Mouse (Mus musculus) gonadal fat pad, adult 2 months (tissue): ENCODE results near the gene Fancf. TPM values are rescaled to one million over a fixed set of nuclear protein-coding genes. Genes with fewer than 3 reads are reported as not detected.

Experiments used
- DNase-seq: peaks from one replicate; pipeline ENCODE4 v3.0.0-alpha.2; 2012; ENCODE audit warnings: low read depth
- polyA plus RNA-seq: library from polyadenylated mRNA; depleted of rRNA; stranded (reverse); fragments of >200 nt; gene quantifications from 2 replicates; pipeline ENCODE4 v1.2.3, GENCODE M21; 2012; rRNA removed

Fancf gene
- polyA plus RNA-seq, result 4.2 and 4.3 TPM in 2 replicates

DNA sequence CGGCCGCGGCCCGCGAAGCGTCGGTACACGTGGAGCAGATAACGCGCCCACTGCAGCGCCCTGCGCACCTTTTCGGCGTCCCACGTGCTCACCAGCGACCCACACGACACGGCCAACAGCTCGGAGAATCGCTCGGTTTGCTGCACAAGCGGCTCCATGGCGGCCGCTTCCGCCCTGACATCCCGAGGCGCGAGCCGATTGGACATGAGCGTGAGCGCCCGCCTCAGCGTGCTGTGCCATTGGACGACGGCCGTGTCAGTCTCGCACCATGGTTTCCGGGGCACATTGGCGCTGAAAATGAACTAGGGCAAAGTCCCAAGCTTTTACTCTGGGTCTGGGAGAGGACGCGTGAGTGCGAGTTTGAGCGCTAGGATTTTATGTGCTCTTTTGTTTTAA, at the start of gene Fancf:
Fancf (minus strand) TSS at position 171 of the 396 bp plus-strand sequence.
- peak; percentile 34 for DNase-seq

DNA sequence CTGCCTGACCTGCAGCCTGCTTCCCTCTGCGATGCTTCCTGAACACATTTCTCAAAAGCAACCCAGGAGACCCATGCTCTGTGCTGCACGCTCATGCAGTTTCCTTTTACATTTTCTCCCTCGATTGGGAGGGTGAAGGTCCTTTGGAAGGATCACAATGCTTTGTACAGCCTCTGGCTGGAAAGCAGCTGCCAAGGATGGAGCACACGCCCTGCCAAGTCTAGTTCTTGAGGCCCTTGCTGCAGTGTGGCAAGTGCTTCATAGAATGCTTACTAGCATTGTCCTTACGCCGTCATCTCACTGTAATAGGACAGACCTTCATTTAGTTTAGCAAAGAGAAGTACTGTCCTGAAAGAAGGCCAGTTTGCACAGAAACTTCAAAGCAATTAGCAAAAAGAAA, 37.0 kb upstream of the Fancf start:
- DNase-seq, result no peak

DNA sequence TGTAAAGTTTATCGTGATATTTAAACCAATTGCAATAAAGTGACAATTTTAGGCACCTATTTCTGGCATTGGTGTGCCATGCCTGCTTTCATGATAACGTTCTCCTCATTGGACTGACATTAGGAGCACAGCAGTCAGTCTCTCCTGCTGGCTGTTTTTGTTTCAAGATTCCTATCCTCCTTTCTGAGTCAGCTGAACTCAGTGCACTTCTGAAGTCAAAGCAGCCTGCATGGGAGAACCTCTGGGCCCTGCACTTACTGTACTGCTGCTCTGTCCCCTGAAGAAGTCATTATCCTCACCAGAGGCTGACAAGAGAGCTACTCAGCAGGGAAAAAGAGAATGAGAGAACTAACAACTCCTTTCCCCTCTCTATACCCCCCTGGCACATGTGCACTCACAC, 32.9 kb upstream of the Fancf start:
- DNase-seq, result no peak

DNA sequence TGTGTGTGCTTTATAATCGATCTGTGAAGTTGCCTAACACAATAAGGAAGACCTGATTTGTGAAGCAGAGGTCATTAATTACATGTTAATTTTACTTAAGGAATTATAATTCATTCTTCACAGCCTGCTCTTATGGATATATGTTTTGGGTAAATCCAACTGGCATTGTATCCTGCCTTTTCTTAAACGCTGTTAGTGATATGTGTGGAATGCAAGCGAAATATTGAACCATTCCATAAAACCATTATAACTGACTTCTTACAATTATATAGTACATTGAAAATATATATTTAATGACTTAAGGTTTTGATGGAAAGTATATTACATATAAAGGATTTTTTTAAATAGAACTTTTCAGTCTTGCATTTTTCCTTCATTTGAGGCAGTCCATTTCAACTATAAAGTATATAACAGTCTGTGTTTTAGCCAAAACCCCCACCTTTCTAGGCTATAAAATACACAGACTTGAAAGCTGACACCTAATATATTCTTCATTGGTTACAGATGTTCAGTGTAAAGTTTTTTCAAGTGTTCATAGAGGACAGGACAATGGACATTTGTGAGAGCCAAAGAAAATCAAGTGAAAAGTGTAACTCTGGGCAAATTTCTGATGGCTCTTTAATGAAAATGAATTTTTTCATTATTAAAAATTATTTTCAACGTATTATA, 32.2 kb upstream of the Fancf start:
- DNase-seq, result no peak

DNA sequence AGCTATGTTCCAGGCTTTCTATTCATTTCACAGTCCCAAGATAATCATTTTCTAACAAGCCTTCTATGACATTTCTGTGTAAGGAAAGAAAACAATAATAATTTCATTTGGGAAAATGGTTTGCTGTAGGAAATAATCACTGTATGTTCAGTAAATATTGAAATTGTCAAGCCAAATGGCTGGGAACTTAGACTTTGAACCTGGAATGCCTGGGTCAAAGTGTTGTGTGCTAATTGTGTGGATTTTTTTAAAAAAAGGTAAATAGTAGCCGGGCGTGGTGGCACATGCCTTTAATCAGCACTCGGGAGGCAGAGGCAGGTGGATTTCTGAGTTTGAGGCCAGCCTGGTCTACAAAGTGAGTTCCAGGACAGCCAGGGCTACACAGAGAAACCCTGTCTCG, 30.9 kb upstream of the Fancf start:
- DNase-seq, result no peak

DNA sequence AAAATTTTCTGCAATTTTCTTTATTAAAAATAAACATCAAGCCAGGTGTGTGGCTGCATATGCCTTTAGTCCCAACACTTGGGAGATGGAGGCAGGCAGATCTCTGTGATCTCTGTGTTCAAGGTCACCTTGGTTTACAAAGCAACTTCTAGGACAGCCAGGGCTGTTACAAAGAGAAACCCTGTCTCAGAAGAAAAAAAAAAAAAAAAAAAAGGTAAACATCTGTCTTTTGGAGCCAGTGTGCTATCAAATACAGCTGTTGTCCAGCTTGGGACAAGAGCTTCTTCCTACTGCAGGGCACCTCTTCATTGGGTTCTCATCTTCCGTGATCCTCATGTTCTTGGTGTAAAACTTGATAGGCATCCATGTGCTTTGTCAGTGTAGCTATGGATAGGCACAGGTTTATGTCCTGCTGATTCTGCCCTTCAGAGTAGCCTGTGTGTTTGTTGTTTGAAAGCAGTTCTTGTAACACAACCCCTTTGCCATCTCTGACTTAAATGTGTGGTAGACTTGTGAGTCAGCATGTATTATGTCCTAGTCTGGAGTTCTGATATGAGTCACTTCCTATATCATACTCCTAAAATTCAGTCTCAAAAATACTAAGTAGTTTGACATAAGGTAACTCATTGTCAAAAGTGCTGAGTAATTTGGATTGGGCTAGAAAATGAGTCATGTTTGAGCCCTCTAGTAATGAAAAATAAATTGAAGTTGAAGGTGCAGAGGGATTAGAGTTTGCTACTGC, 30.3 kb upstream of the Fancf start:
- DNase-seq, result no peak

DNA sequence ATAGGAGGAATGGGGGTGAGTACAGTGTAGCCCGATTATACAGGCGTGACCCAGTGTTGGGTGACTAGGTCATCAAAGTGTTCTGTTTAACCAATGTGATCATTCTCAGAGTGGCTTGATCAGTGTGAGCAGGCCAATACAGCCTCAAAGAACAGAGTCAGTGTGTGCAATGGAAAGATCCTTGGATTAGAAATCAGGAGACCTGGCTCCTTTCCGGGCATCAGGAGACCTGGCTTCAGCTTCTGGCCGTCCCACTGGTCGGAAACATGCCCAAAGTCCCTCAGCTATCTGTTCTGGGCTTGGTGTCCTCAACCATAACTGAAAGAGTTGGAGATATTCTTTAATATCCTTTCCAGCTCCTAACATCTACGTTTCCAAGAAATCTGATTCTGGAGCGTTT, 27.5 kb upstream of the Fancf start:
- DNase-seq, result no peak

DNA sequence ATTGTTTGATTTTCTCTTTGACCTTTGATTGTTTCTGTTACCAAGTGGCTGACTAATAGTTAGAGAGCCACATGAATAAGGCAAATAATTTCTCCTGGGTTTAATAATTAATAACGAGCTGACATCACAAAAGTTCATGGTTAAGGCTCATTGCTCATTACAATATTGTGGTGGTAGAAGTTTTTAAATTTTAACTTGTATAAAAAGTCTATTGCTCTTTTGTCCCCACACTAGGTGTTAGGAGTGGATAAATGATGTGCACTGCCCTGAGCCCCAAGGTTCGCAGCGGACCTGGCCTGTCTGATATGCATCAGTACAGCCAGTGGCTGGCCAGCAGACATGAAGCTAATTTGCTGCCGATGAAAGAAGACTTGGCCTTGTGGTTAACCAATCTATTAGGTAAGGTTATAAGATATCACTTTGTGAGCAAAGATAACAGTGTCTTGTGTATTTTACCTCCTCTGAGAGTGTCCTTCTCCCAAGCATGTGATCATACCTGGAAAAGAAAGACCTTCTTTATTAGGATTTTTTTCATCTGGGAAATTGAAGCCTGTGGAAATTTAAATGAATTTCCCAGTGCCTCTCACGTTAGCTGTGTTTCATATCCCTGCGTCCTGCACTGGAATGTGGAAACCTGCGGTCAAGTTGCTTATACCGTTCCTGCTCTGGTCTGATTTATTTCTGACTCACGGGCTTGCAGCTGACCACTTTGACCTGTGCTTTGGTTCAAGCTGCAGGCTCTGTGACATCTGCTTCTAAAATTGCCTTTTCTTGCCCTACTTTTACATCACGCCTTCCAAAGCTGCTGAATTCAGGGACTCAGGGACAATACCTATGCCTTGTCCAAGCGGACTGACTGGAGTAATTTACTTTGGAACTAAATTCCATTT, 25.9 kb upstream of the Fancf start:
- DNase-seq, result no peak

DNA sequence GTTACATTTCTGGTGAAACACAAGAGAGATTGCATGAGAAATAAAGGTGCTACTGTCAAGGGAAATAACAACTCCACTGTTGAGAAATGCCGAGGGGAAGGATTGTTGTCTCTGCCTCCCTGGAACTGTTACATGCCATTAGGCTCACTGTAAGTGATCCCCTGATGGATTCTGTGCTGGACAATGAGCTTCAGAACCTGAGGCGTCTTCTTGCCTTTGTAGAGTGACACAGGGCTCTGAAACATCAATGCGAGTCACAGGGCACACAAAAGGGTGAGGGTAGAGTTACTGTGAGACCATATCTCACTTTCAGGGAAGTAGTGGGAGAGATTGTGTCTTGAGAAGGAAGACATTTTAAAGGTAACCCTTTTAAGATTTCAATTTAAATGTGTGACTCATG, 23.3 kb upstream of the Fancf start:
- DNase-seq, result no peak

DNA sequence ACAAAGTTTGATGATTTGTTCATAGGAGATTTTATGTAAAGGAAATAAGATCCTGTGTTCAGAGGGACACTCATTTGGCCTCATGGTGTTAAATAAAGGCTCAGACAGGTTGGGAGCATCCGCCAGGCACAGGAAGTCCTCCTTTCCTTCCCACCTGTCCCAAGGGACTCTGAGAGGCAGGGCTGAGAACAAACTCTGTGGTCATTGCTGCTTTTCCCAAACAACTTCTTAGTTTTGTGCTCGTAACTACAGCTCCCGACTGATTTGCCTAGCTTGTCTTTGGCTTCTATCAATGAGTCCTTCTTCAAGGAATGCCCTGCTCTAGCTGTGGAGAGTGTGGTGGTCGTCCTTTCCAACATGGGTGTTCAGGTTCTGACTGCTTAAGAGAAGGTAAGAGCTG, 18.1 kb upstream of the Fancf start:
- DNase-seq, result no peak

DNA sequence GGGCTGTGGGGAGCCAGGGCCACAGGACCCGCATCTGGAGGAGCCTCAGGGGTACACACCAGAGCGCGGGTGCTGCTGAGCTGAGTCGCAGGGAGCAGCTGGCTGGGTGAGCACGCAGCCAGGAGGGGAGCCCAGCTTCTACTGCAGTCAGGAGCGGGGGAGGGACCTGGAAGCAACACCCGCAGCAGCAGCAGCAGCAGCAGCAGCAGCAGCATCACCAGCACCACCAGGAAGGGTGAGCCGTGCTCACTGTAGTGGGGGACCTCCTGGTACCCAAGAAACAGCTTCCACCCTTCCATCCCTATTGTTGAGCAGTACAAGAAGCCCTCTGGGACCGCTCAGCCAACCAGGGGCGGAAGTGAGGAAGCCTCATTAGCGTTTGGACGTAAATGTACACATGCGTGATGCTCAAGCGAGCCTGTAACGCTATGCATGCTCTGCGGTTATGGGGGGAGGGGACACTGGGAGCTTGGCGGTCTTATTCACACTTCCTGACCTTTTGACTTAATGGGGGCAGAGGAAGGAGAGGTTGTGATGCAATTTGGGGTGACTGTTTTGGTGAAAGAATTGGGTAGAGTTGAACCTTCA, 17.2 kb upstream of the Fancf start:
- no peak for DNase-seq

DNA sequence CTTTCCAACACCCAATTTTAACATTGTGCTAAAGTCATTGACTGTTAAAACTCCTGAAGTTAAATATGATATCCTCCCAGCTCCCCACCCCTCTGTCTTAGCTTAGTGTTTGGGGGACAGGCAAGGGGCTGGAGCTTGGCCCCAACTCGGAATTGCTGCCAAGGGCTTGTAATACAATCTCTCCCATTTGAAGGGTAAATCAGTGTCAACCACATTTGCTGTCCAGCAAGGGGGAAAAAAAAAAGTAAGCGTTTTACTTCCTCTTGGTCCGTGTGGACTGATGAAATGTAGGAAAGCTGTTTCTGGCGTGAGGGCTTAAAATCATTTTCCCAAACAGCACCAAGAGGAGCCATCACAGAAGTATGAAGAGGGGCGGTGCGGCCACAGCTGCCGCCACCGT, 16.7 kb upstream of the Fancf start:
- no peak for DNase-seq

DNA sequence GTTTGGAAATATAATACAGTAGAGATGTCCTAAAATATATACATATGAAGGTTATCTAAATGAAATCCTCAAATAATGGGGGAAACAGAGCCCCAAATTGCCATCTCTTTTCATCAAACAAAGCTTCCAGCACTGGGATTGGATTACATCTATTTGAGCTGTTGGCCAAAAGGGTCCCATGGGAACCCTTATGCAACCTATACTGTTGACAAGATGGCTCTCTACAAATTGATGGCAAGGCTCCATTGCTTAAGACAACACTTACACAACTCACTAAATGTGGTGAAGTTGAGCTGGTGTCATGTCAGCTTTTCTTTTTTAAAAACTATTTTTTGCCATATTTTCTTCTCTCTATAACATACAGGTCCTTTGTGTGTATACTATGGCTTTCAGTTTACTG, 14.2 kb upstream of the Fancf start:
- DNase-seq, result no peak

DNA sequence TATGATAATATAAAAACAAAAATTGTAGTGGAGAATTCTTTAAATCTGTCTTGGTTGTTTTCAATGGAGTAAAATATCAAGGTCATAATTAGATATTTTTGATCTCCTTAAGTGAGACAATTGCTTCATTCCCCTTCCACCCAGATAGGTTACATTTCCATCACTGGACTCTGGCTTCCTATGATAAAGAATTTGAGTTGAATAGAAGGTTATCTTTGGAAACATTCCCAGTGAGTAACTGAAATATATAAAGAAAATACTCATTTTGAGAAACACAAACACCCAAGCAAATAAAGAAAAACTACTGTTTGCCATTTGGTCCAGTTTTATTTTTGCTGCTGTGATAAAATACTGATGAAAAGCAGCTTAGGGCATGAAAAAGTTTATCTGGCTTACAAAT, 10.5 kb upstream of the Fancf start:
- no peak for DNase-seq

DNA sequence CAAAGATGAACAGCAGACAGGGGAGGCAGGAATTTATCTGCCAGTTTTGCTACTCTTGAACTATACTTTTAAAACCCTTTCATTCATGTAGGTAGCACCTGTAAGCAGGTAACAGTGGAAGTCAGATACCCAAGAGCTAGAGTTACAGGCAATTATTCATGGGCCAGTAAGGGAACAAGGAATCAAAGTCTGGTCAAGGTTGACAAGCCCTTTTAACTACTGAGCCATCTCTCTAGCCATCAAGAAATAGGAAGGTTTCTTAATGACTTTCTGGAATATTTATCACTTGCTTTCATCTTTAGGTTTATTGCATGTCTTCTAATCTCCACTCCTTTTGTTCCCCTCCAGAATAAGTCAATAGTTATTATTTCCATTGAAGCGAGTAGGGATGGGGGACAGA, 10.0 kb upstream of the Fancf start:
- no peak for DNase-seq

DNA sequence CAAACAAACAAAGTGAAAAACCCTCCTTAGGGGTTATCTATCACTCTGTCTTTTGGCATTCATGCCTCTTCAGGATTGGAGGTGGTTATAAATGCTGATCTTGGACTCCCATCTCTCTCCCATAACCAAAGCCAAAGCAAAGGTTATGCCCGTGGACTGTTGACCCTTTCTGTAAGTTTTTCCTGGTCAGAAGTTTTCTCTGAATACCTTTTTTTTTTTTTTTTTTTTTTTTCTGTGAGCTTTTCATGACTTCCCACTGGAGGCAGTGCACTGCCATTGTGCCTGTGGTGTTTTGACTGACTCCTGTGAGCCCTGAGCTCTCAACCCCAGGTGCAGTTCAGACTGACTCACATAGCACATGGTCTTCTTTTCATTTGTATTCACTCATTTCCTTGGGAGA, 5.9 kb upstream of the Fancf start:
- no peak for DNase-seq

DNA sequence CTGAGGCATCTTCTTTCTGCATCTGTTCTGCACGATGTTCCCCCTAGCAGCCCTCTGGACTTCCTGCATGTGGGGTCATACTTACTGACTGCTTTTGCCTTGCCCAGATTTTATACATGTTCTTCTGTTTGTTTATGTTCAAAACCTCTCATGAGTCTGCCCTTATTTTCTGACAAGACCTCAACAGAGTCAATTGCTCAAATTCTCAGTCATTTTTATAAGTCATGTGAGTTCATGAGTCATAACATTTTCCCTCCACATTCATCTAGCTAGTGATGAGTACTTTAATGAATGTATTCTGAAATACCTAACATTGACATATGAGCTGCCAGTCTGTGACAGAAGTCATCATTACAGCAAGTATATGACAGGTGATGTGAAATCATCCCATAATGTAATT, 3.3 kb upstream of the Fancf start:
- no peak for DNase-seq

DNA sequence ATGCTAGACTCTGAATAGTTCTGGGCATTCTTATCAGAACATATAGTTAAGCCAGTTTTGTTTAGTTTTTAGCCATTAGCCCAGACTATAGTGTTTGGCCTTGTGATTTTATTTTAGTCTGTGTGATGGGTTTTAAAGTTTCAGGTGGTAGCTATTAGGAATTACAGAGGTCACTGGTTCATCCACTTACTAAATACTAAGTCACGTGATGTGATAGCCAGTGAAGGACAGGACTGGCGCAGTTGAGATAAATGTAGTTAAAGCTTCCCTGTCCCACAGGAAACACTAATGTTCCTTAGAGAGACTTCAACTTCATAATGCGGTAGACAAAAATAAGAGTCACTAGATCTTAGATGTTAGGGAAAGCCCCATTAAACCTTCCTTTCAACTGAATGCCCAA, 775 bp upstream of the Fancf start:
- no peak for DNase-seq

DNA sequence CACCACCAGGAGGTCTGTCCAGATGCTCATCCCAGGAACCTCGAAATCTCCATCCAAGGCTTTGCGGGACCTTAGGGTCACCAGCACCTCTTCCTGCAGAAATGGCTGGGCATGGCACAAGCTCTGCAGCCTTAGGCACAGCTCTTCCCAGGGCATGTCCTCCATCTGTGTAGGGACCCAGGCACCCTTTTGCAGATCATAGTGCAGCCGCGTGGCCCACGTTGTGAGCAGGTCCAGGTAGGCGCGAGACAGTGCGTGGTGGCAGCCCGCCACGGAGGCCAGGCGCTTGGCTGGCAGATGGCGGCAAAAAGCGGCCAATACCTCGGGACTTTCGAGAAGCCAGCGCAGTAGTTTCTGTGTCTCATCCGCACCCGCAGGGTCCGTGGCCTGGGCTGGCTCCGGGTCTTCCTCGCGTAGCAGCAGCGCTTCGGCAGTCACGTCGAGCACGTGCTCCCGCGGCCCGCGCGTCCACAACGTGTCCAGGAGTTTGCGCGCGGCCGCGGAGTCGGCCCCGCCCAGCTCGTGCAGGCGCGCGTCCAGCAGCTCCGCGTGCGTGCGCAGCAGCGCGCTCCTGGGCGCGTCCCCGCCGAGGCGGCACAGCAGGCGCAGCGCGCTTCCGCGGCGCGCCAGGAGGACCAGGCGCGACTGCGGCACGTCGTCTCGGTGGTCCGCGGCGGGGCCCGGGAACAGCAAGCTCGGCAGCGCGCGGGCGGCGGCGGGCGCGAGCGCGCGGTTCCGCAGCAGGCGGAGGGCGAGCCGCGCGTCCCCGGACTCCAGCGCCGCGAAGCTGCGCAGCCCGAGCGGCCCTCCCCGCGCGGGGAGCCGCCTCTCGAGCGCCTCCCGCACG, 594 bp downstream of the Fancf start, which contains the start of gene Gas2:
Gas2 (plus strand) TSS at position 766 of the 847 bp plus-strand sequence.
- peak; percentile 16 for DNase-seq

DNA sequence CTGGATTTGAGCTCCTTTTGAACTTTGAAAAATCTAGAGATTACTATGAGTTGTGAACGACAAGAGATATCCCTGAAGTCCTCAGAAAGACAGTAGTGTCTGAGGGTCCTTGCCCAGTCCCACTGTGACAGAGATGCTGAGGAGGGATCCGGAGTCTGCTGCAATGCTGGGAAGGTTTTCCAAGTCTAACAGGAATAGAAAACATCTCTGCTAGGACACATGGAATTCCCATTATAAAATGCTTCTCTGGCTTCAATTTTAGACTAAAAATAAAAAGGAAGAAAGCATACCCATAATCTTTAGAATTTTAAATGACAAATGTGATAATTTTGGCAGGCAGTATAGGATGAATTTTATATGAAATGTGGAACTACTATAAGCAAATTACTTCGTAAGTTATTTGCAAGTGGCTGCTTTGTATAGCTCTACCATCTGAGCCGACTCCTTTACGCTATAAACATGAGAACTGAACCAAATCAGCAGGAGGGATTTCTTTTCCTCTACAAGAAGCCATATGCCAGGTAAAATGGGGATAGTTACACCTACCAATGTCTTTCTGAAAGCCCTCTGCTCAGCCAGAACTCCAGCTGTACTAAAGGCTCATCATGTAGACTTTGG, 10.1 kb downstream of the Fancf start:
- no peak for DNase-seq

DNA sequence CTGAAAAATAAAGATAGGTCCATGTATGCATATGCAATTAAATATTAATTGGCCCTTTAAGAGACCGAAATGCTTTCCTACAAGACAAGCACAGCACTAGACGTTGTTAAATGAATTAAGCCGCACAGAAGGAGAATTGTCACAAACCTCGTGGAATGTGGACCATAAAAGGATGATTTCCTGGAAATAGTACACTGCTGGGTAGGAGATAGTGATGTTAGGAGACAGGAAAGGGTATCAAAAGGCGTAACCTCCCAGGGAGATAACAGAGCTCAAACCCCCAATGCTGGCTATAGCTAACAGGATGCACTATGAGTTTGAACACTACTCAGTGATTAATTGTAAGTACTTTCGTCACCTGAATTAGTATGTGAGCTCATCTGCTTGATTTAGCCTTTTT, 11.2 kb downstream of the Fancf start:
- no peak for DNase-seq
